Mouse (Mus musculus) liver, adult (tissue): ENCODE results near the gene Tlk2.

Source experiments
- GATA4 ChIP-seq: IDR thresholded peaks from 2 replicates; pipeline ENCODE4 v1.6.1; 2014; ENCODE audit warnings: mild to moderate bottlenecking, low read length; ENCODE audit not compliant: insufficient replicate concordance

Gene Tlk2

DNA sequence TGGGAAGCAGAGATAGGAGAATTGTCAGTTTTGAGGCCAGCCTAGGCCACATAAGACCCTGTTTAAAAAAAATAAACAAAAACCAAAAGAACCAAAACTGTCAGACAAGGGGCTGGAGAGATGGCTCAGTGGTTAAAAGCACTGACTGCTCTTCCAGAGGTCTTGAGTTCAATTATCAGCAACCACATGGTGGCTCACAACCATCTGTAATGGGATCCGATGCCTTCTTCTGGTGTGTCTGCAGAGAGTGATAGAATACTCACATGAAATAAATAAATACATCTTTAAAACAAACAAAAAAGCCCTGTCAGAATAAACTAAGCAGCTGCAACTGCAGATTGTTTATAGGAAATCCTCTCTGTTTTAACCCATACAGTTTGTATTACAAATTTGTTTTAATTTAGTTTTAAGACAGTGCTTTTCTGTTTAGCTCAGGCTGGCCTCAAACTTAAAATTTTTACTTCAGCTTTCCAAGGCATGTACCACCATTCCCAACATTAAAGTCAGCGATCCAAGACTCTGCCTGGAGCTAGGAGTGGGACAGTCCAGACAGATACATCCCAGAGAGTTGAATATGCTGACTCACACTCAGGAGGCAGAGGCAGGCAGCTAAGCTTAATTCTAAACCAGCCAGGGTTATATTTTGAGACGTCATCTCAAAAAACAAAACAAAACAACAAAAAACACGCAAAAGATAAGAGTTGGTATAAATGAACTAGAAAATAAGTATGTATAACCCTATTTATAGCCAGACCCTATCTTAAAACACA is 18.5 kb downstream of the Tlk2 start:
- no peak for TF ChIP-seq GATA4

DNA sequence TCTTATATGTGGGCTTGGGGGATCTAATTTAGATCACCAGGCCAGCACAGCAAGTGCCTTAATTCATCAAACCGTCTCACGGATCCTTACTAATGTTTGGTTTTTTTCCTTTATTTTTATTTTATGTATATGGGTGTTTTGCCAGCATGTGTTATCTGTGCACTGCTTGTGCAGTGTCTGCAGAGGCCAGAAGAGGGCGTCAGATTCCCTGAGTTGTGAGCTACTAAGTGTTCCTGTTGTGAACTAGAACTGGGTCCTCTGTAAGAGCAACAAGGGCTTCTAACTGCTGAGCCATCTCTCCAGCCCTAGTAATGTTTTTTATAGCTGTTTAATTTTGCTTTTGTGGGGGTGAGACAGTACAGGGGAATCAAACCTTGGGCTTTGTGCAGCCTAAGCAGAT is 23.8 kb downstream of the Tlk2 start:
- TF ChIP-seq GATA4, result no peak

- no peak for TF ChIP-seq GATA4
Measured at GRCm38 (mm10) chr11:105210007-105210406, 31.4 kb downstream of the Tlk2 start.

DNA sequence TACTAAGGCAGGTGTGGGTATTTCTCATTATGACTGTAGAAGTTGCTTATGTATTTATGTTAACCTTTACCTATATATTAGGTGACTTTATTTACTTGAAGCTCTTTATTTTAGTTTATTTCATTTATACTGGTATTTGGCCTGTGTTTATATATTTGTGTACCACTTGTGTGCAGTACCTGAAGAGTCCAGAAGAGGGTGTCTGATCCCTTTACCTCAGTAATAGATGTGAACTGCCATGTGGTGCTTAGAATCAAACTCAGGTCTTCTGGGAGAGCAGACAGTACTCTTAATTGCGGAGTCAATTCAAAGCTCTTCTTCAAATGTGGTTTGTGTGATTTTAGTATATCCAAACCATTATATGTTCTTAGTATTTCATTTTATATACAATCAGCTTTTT is 35.6 kb downstream of the Tlk2 start:
- no peak for TF ChIP-seq GATA4

GRCm38 (mm10) chr11:105217771-105218170 is 39.2 kb downstream of the Tlk2 start:
- TF ChIP-seq GATA4, result no peak

- no peak for TF ChIP-seq GATA4
Measured at GRCm38 (mm10) chr11:105234501-105234900, 55.9 kb downstream of the Tlk2 start.

- no peak for TF ChIP-seq GATA4
Measured at GRCm38 (mm10) chr11:105240991-105241390, 62.4 kb downstream of the Tlk2 start.

DNA sequence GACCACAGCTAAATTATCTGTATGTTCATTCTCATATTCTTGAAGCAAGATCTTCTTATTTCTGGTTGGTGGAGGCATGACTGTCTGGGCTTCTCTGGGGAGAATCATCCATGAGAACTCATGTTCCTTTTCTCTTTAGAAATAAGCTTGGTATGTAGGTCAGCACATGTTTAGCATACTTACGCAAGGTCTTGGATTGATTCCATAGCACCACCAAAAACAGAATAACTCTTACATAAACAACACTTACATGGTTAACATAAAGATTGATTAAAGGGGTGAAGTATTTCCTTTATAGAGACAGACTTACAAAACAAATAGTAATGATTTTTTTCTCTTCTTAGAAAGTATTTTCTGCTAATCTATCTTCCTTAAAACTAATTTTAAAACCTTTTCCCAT is 67.8 kb downstream of the Tlk2 start:
- TF ChIP-seq GATA4, result no peak

GRCm38 (mm10) chr11:105246785-105247184 is 68.2 kb downstream of the Tlk2 start:
- TF ChIP-seq GATA4, result no peak

- no peak for TF ChIP-seq GATA4
Measured at GRCm38 (mm10) chr11:105247321-105247720, 68.7 kb downstream of the Tlk2 start.

DNA sequence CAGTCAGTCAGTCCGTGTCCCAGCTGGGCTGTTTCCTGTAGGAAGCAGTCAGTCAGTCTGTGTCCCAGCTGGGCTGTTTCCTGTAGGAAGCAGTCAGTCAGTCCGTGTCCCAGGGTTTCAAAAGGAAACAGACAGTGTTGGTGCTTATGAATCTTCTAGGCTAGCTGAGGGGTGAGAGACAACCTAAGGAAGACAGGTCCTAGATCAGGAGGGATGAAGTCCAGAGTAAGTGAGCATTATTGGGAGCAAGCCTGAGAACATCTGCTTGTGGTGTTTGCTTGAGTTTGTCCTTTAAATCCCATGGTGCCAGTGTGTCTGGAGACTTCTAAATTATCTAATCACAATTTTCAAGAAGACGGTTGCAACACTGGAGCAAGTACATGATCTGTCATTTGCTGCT is 81.1 kb downstream of the Tlk2 start:
- no peak for TF ChIP-seq GATA4

DNA sequence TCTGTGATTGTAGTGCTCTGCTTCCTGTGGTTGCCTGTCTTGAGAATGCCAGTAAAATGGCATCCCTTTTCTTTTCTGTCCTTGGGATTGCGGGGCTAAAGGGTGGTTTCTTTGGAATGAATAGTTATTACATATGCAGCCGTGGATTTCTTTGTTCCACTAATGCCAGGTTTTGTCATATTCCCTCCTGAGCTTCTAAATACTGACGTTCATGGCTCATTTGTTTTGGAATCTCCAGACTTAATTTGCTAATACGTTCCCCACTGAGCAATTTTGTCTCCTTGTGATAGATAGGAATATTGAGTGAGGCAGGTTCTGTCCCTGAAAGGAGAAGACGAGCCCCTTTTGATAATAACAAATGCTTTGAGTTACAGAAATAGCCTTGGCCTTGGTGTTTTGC is 82.5 kb downstream of the Tlk2 start:
- no peak for TF ChIP-seq GATA4

DNA sequence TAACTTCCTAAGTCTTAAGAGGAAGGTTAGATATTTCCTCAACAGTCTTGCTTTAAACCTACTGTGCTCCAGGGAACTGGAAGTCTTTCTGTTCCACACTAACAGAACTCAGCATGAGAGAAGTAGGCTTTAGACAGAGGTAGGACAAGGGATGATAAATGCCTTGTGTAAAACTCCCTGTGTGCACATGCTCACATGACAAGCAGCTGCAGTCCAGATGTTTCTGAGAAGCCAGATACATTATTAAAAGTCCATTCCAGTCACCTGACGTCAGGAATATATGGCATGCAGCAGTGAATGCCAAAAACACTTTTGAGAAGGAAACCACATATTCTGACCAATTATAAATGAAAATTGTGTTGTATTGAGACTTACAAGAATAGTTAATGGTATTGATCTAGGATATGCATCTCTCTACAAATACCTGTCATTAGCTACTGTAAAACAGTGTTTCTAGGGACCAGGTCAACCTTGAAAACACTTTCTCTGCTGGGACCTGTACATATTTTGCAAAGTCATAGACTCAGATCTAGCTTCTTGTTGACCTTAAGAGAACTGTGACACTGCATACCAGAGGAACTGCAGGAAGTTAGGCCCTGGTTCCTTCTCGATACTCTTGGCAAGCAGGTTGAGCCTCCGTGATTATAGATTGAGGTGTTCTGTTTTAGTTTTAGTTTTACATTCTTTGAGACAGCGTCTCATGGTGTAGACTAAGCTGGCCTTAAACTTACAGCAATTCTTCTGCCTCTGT is 83.2 kb downstream of the Tlk2 start:
- no peak for TF ChIP-seq GATA4

DNA sequence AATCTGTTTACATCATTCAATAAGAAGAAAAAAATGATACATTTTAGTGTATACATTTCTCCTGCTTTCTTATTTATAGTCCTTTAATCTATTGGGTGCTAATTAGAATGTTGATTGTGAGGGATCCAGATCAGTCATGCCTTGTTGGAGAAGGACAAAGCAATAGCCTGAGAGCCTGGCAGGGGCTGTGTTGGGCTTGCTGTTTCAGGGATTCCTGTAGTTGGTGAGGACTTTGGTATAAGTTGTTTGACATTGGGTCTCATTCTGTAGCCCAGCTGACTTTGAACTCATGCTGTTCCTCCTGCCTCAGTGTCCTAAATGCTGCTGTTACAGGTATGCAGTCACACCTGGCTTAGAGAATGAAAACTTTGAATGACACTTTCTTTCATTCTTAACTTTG is 85.9 kb downstream of the Tlk2 start:
- no peak for TF ChIP-seq GATA4

DNA sequence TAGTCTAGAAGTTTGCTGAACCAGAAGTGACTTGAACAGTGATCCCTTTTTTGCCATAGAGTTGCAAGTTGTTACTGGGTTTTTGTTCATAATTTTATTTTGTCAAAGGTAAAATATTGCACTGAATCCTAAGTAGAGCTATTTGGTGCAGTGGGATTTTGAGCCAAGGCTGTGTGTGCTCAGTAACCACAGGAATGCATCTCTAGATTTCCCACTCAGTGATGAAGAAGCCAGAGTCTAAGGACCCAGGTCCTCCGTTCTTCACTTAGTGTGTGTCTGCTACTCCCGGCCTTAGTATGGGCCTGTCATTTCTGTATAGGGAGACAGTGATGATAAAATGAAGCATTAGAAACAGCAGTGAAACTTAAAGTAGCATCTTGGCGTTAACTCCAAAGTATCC is 86.4 kb downstream of the Tlk2 start:
- no peak for TF ChIP-seq GATA4

DNA sequence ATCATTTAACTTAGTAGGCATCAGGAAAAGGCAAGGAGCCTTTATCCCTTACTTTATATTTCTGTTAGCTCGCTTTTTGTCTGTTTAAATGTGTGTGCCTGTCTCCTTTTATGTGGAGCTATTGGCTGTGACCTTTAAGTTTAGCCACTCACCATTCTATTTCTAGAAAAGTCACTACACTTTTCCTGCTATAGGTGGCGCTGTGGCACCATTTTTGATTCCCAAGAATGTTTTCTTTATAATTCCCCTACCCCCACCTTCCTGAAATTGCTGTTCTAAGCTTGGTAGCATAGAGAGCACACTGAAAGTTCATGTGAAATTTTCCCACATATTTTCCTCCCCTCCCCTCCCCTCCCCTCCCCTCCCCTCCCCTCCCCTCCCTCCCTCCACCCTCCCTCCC is 91.5 kb downstream of the Tlk2 start:
- TF ChIP-seq GATA4, result no peak

DNA sequence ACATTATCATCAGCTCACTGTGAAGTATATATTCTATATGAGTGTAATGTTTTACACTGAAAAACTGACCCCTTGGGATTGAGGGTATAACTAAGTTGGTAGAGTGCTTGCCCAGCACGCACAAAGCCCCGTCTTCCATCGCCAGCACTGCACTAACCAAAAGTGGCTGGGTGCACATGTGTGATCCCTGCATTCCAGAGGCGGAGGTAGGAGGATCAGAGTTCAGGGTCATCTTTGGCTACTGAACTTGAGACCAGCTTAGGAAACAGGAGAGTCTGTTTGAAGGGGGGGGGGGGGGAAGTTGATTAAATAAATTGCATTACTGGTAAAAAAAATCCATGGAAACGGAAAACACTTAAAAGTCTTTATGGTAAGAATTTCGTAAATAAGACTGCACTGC is 101.8 kb downstream of the Tlk2 start:
- no peak for TF ChIP-seq GATA4

DNA sequence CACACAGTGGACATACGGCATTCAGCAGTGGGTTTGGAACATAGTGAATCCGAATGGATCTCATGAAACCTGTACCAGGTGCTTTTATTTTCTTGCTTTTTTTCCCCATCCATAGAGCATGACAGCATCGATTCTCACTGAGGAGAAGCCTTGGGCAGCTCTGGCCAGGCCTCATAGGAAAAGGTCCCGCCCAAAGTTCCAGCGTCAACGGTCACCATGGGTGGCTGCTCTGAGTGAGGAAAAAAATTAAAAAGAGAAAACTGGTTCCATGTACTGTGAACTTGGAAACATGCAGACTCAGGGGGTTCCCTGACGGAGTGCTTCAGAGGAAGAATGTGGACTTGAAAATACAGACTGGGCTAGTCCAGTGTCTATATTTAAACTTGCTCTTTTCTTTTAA is 102.7 kb downstream of the Tlk2 start:
- no peak for TF ChIP-seq GATA4
